Mouse (Mus musculus) gastrocnemius, adult 8-10 months (tissue): ENCODE measurements around the gene Ntpcr. TPM values are rescaled to one million over a fixed set of nuclear protein-coding genes. Genes with fewer than 3 reads are reported as not detected.

Experiments
- DNase-seq, 2 experiments: peaks; one replicate each; pipeline ENCODE4 v3.0.0; 2022; ENCODE audit warnings: low spot score in 2 of 2
- total RNA-seq, 4 experiments: library from RNA; stranded (reverse); gene quantifications; 2 replicates each; pipeline ENCODE4 v1.2.4; 2022

Ntpcr gene
- total RNA-seq, 4 experiments from 2014 or later, result 10.1 to 13.7 (median 11.4) TPM

DNA sequence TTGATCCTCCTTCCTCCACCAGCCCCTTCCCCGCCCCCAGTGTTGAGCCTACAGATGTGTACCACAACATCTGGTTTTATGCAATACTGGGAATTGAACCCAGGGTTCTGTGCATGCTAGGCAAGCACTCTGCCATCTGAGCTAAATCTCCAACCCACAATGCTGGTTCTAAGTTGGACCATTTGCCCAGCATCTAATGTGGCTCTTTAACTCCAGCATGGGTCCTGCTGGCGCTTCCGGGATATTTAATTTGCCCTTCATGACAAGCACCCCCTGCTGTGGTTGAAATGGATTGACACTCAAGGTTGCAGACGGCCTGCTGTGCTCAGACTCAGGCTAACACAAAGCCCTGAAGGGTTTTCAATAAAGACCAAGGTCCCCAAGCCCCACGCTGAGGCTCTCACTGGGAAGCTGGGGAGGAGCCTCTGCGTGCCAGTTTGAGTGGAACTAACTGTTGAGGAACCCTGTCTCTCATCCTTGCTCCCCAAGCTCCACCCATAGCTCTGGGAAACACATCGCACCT, 43.6 kb downstream of the Ntpcr start:
- DNase-seq, result no peak

GRCm38 (mm10) chr8:125775031-125775430, 45.3 kb downstream of the Ntpcr start:
- DNase-seq, result no peak

- no peak for DNase-seq
Observed at GRCm38 (mm10) chr8:125776314-125776713, 46.6 kb downstream of the Ntpcr start.

DNA sequence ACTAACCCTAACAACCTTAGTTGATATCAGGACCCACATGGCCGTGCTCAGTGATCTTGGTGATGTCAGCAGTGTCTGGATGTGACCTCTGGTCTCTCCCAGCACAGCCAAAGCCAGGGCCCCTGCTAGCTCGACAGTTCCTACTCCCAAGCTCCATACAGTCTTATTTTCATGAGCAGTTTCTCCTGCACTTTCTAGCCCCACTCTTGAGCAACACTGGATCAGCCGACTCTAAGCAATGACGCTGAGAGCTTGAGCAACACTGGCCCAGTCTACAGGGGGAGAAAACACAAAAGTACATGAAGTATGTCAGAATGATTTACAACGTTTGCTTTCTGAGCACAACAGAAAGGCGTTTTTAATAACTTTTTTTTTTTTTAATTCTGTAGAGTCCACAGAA, 47.0 kb downstream of the Ntpcr start:
- no peak for DNase-seq

DNA sequence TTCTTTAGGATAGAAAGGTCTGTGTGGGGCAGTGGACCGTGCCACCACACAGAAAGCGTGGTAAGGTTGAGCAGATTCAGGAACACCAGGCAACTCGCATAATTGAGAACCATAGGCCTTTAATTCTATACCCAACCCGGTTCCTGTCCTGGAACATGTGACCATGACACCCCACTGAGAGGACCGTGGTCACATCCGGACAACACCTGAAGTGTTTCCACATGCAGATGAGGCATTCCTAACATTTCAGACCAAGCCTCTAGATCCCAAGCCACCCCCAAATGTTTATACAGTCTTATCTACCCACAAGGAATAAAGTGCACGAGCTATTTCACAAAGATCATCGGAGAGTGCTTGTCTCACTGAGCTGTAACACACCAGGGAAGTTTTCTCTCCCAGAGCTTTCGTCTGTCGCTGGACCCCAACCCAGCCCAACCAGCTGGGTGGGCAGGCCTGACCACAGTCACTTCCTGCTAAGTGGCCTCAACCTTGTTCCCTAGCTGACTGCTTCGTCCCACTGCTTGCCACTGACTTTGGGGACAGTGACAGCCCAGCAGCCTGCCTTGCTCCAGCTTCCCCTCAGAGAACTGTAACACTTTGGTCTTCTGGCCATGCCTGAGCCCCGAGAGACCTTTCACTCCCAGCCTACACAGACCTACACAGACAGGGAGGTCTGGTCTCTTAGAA, 47.9 kb downstream of the Ntpcr start:
- no peak for DNase-seq

GRCm38 (mm10) chr8:125778919-125779318, 49.2 kb downstream of the Ntpcr start:
- no peak for DNase-seq

GRCm38 (mm10) chr8:125779656-125780055, 49.9 kb downstream of the Ntpcr start:
- no peak for DNase-seq

DNA sequence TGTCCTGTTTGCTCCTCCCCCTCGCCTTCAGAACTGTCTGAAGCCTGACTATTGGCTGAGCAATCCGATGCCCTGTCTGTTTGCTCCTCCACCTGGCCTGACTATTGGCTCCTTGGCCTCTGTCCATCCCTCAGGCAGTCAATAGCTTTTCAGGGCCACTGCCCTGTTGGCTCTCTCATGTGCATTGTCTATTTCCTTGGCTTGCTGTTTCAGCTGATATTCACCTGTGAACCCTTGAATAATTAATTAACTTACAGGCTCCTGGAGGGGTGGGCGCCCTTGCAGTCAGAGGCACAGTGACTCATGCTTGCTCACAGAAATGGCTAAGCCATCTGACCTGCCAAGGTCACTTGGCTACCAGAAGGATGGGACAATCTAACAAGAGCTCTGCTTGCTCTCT, 52.4 kb downstream of the Ntpcr start:
- DNase-seq, result no peak

DNA sequence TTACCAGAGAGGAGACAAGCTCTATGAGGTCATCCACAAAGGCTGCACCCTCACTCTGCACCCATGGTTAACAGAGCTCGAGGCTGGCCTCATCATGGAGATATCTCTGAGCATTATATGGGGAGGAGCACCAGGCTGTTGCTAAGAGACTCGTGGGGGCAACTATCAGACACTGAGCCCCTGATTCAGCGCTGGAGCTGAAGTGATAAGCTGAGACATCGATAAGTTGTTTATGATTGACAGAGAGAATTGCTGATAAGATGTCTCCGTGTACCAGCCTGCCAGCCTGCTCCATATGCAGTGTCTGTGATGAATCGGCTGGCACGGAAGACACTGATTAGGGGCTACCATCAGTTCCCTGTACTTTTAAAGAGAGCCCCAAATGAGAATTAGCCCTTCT, 57.1 kb downstream of the Ntpcr start:
- no peak for DNase-seq

- DNase-seq, result no peak
Observed at GRCm38 (mm10) chr8:125792816-125793455, 63.2 kb downstream of the Ntpcr start.

DNA sequence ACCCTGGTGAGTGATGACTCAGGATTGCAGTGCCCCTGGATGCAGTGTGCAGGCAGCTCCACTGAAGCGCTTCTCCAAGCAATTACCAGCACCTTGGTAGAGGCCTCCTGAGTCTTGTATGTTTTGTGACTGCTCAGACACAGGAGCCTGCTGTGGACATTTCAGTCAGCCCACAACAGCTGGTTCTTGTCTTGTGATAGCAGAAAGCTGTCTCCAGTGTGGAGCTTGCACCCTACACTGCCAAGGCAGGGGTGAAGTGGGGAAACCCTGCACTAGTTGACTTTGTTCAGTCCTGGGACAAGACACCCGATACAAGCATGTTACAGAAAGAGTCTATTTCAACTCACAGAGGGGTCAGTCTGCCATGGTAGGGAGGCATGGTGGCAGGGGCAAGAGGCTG, 65.6 kb downstream of the Ntpcr start:
- DNase-seq, result no peak

GRCm38 (mm10) chr8:125796970-125797369, 67.2 kb downstream of the Ntpcr start:
- no peak for DNase-seq

Other genes starting within 250 kb of the Ntpcr start
- gene Sipa1l2, start 160.2 kb upstream of the Ntpcr start, total RNA-seq, result 1 to 10 TPM; 3.9 to 5.4 (median 4.5) TPM
- 1 to 10 TPM; 2.7 to 3.5 (median 3.3) TPM for gene Map10, start 60.1 kb upstream of the Ntpcr start, total RNA-seq
- gene Pcnx2, start 168.4 kb downstream of the Ntpcr start, total RNA-seq, result under 1 TPM; 0.24 to 0.51 (median 0.38) TPM
- under 1 TPM; 0.05 to 0.20 (median 0.08) TPM for gene Map3k21, start 180.5 kb downstream of the Ntpcr start, total RNA-seq